Comparison of ENCODE assay signal across 8 mouse cellular contexts in the genomic region with DNA sequence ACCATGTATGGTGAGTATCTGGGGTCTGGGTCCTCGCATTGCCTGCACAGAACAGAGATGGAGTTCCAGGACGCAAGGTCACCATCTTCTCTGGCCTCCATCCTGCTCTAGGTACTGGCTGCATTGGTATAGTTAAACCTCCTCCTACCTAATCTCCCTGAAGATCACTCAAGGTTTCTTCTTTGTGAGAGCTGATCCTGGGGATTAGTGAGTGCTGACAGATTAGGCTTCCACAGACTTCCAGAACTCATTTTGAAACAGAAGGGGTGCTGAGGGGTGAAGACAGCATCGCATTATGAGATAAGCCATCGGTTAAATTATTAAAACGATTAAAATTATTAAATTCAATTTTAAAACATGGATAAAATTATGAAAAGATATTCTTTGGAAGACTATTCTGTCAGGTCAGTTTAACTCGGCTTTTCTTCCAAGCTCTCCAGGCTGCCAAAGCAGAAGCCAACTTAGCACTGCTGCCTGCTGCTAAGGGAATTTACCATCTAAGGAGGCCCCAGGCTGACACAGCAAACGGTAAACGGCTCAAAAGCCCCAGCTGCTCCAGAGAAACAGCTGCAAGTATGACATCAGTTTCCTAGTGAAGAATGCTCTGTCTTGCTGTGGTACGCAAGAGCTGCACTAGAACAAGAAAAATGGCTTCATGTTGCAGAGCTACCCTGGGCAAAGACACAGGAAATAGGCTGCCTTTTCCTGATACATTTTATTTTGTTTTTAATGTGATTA.
DNase-seq lines count a peak whose midpoint lies in the region; ATAC-seq and TF ChIP-seq lines count a peak whose summit lies in the region.

No protein-coding gene starts in this region.

- no peaks in the 10 kb centered on the region for H3K36me3 ChIP-seq in kidney, embryonic 14.5 days (ENCODE audit: control insufficient read depth, insufficient read depth, low read length)
- no peaks in the 10 kb centered on the region for H3K36me3 ChIP-seq in liver, postnatal 0 days (replicated peaks; ENCODE audit: insufficient read depth, low read length)

- no peak overlapping the region for H3K27ac ChIP-seq in kidney, embryonic 14.5 days (ENCODE audit: low read depth, low read length)
- H3K27ac ChIP-seq in liver, postnatal 0 days (ENCODE audit: low read depth) = peak overlapping the region; percentile 51

- intact Hi-C loops in heart, postnatal 10 days (cut with DNase I) = no loop called here

- no peak for TF ChIP-seq CTCF in liver, postnatal 0 days (IDR thresholded peaks at IDR 0.05; ENCODE audit: low read depth)

- peak; percentile 60 for ATAC-seq in kidney, embryonic 14.5 days (ENCODE audit: low FRiP score, low TSS enrichment)
- peak; percentile 68 for ATAC-seq in liver, postnatal 0 days

- no peaks in the 10 kb centered on the region for H3K9me3 ChIP-seq in kidney, embryonic 14.5 days (ENCODE audit: control insufficient read depth, low read length)
- no peaks in the 10 kb centered on the region for H3K9me3 ChIP-seq in liver, postnatal 0 days (ENCODE audit: low read length)

- TF ChIP-seq EP300 in liver, postnatal 0 days (IDR thresholded peaks at IDR 0.05; ENCODE audit: low read depth) = peak; percentile 68

- DNase-seq in kidney, adult 9 months = no peak
- peak; percentile 30 for DNase-seq in brain, embryonic 18.5 days (ENCODE audit: low read depth, low spot score)
- DNase-seq in heart, postnatal 10 days = peak; percentile 58 to 63
- peak; percentile 36 for DNase-seq in liver, postnatal 0 days
- peak; percentile 86 for DNase-seq in retina, adult 2 months (ENCODE audit: low read depth, low spot score)
- no peak for DNase-seq in spleen, postnatal 4 days (ENCODE audit: low spot score in 2 of 2)
- no peak for DNase-seq in spleen, adult 12 weeks (ENCODE audit: low spot score)

- WGBS in kidney, embryonic 14.5 days = 59% methylated on average over 9 of the region's 9 CpGs
- WGBS in liver, postnatal 0 days (ENCODE audit: insufficient replicate concordance) = 38% methylated on average over 9 of the region's 9 CpGs

- H3K4me2 ChIP-seq in kidney, embryonic 14.5 days (replicated peaks; ENCODE audit: low read depth, low read length) = no peak overlapping the region
- H3K4me2 ChIP-seq in liver, postnatal 0 days (ENCODE audit: low read depth, low read length) = no peak overlapping the region

- no peaks in the 10 kb centered on the region for H3K4me1 ChIP-seq in kidney, embryonic 14.5 days (ENCODE audit: control insufficient read depth, insufficient read depth, low read length)
- H3K4me1 ChIP-seq in liver, postnatal 0 days (ENCODE audit: insufficient read depth) = peaks cover 4% of the 10 kb centered on the region; the same call in 1 of the 2 replicates

- no peaks in the 10 kb centered on the region for H3K27me3 ChIP-seq in kidney, embryonic 14.5 days (ENCODE audit: control insufficient read depth, insufficient read depth, low read length)
- H3K27me3 ChIP-seq in liver, postnatal 0 days (ENCODE audit: insufficient read depth, low read length) = no peaks in the 10 kb centered on the region

- H3K9ac ChIP-seq in kidney, embryonic 14.5 days (ENCODE audit: low read depth, low read length) = no peak overlapping the region
- no peak overlapping the region for H3K9ac ChIP-seq in liver, postnatal 0 days (replicated peaks)

- H3K4me3 ChIP-seq in kidney, embryonic 14.5 days (ENCODE audit: low read length) = no peak overlapping the region
- H3K4me3 ChIP-seq in liver, postnatal 0 days (ENCODE audit: low read depth, low read length) = no peak overlapping the region

Comparison
In these comparisons a context has a peak if more than half of its experiments do, and no peak if none do; other contexts are left out.
1. DNase-seq: peak in brain, embryonic 18.5 days (single experiment), heart, postnatal 10 days (2 of 2), liver, postnatal 0 days (single experiment) and retina, adult 2 months (single experiment); none in kidney, adult 9 months (single experiment), spleen, postnatal 4 days (0 of 2) and spleen, adult 12 weeks (single experiment).